Mouse (Mus musculus) heart, adult 2 months (tissue): ENCODE measurements around the gene BC035947. TPM values are rescaled to one million over a fixed set of nuclear protein-coding genes. Genes with fewer than 3 reads are reported as not detected.

Experiments used
- DNase-seq, 2 experiments: peaks; one replicate each; pipeline ENCODE4 v3.0.0; 2021
- H3K27ac ChIP-seq: fragments of 200-600 bp; 2 replicates; pipeline ENCODE4 v1.8.1; 2022
- H3K27me3 ChIP-seq: fragments of 200-500 bp; 2 replicates; pipeline ENCODE4 v1.6.1; 2012; ENCODE audit warnings: mild to moderate bottlenecking, low read length, inconsistent platforms, mixed read lengths; ENCODE audit not compliant: control insufficient read depth, insufficient read depth
- H3K36me3 ChIP-seq: fragments of 200-500 bp; 2 replicates; pipeline ENCODE4 v1.6.1; 2012; ENCODE audit warnings: low read length, inconsistent platforms; ENCODE audit not compliant: control insufficient read depth, insufficient read depth
- H3K4me1 ChIP-seq: fragments of 200-500 bp; 2 replicates; pipeline ENCODE4 v1.6.1; 2011; ENCODE audit warnings: low read length; ENCODE audit not compliant: control insufficient read depth, insufficient read depth
- H3K4me3 ChIP-seq: fragments of 200-600 bp; 2 replicates; pipeline ENCODE4 v1.8.1; 2022
- H3K79me2 ChIP-seq: fragments of 200-500 bp; replicated peaks from 2 replicates; pipeline ENCODE4 v1.6.1; 2012; ENCODE audit warnings: mild to moderate bottlenecking, inconsistent platforms, low read length, moderate library complexity, mixed read lengths; ENCODE audit not compliant: control insufficient read depth, insufficient read depth
- H3K9ac ChIP-seq: fragments of 200-500 bp; 2 replicates; pipeline ENCODE4 v1.6.1; 2012; ENCODE audit warnings: low read depth, mild to moderate bottlenecking, control low read depth, inconsistent platforms, low read length, mixed read lengths
- CTCF ChIP-seq: fragments of 200-600 bp; IDR thresholded peaks from 2 replicates; pipeline ENCODE4 v1.8.1; 2022; ENCODE audit warnings: antibody characterized with exemption, mild to moderate bottlenecking, moderate library complexity
- EP300 ChIP-seq: fragments of 200-500 bp; IDR thresholded peaks from 2 replicates; pipeline ENCODE4 v1.6.1; 2011; ENCODE audit warnings: low read depth, low read length, control low read depth; ENCODE audit not compliant: insufficient read depth
- POLR2A ChIP-seq: fragments of 200-500 bp; IDR thresholded peaks from 2 replicates; pipeline ENCODE4 v1.6.1; 2011; ENCODE audit warnings: mild to moderate bottlenecking, low read depth, low read length, control low read depth; ENCODE audit not compliant: insufficient read depth
- WGBS: fragments of 180-500 bp; shearing (Covaris S2); methylation state at CpG from one replicate; pipeline ENCODE4 v1.1.7; 2018; 5-methylcytosine and 5-hydroxymethylcytosine counted together
- intact Hi-C: fragments of 180-260 bp; cut with DNase I; formaldehyde crosslinking; loops from one replicate; pipeline ENCODE4 v1.15.1; 2025
- polyA plus RNA-seq: library from polyadenylated mRNA; depleted of rRNA; stranded (reverse); fragments of >200 nt; gene quantifications from 2 replicates; pipeline ENCODE4 v1.2.3, GENCODE M21; 2012; rRNA removed
- total RNA-seq, 2 experiments: library from RNA; stranded (reverse); gene quantifications; 2 replicates each; pipeline ENCODE4 v1.2.3; 2021

BC035947 gene
- total and polyA plus RNA-seq, 3 experiments = 0.08 TPM; not detected in 2

DNA sequence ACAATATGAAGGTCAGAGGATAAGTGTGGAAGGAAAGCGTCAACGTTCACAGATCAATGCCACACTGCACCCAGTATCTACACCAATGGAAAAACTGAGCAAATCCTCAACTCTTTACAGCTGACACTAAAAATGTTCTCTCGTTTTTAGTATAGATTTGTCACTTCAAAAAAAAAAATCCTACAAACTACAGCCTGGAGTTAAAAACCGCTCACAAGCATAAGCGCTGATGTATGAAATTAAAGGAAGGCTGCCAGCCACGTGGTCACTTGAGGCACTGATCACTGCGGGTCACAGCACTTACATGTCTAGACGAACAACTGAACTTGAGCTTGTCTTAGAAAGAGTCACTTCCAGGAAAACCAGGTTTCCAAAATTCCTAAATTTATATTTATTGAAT, 58.1 kb downstream of the BC035947 start:
- TF ChIP-seq POLR2A (no peak), CTCF (no peak), EP300 (no peak)
- Histone ChIP-seq H3K27me3 (no peaks in the 10 kb centered on the region), H3K4me3 (no peak overlapping the region), H3K27ac (no peak overlapping the region), H3K4me1 (no peaks in the 10 kb centered on the region), H3K79me2 (no peaks in the 10 kb centered on the region), H3K9ac (no peak overlapping the region), H3K36me3 (peaks cover 2% of the 10 kb centered on the region; the same call in 1 of the 2 replicates)
- 93% methylated on average over 8 of the region's 8 CpGs for WGBS
- intact Hi-C loops = loop anchor here (2.0 to 10.0 kb wide), 2 partner anchors 239 to 475 kb away; no protein-coding TSS in a partner anchor
- DNase-seq = no peak

- WGBS = 92% methylated on average over 6 of the region's 6 CpGs
- no peaks in the 10 kb centered on the region for H3K4me1 ChIP-seq
- intact Hi-C loops = loop anchor here (10.0 kb wide), 1 partner anchor 238 kb away; no protein-coding TSS in a partner anchor
These were observed 59.4 kb downstream of the BC035947 start for GRCm38 (mm10) chr1:78452544-78452943.

GRCm38 (mm10) chr1:78451070-78451854, 60.7 kb downstream of the BC035947 start:
- intact Hi-C loops = loop anchor here (10.0 kb wide), 1 partner anchor 236 kb away; no protein-coding TSS in a partner anchor
- H3K36me3 ChIP-seq = no peaks in the 10 kb centered on the region
- DNase-seq = no peak
- H3K27ac ChIP-seq = no peak overlapping the region
- no peaks in the 10 kb centered on the region for H3K27me3 ChIP-seq
- H3K79me2 ChIP-seq = no peaks in the 10 kb centered on the region
- H3K4me1 ChIP-seq = no peaks in the 10 kb centered on the region
- no peak overlapping the region for H3K9ac ChIP-seq
- H3K4me3 ChIP-seq = no peak overlapping the region
- WGBS = 88% methylated on average over 12 of the region's 12 CpGs
- TF ChIP-seq CTCF (no peak), EP300 (no peak), POLR2A (no peak)

More at GRCm38 (mm10) chr1:78452544-78452943, 59.4 kb downstream of the BC035947 start:
- no peak for TF ChIP-seq EP300
- TF ChIP-seq POLR2A = no peak
- TF ChIP-seq CTCF = no peak
- H3K36me3 ChIP-seq = no peaks in the 10 kb centered on the region
- no peak for DNase-seq
- H3K9ac ChIP-seq = no peak overlapping the region
- H3K79me2 ChIP-seq = no peaks in the 10 kb centered on the region
- no peak overlapping the region for H3K4me3 ChIP-seq
- no peak overlapping the region for H3K27ac ChIP-seq
- H3K27me3 ChIP-seq = no peaks in the 10 kb centered on the region

- Histone ChIP-seq H3K27me3 (no peaks in the 10 kb centered on the region), H3K27ac (no peak overlapping the region), H3K9ac (no peak overlapping the region), H3K4me1 (no peaks in the 10 kb centered on the region), H3K4me3 (no peak overlapping the region), H3K79me2 (no peaks in the 10 kb centered on the region), H3K36me3 (no peaks in the 10 kb centered on the region)
- intact Hi-C loops = no loop called here
- no peak for TF ChIP-seq POLR2A
- no peak for TF ChIP-seq EP300
- TF ChIP-seq CTCF = no peak
- DNase-seq = no peak
- WGBS = 40% methylated on average over 1 of the region's 1 CpGs
These were observed 63.9 kb downstream of the BC035947 start for GRCm38 (mm10) chr1:78448091-78448490.

Other genes with a start within 250 kb of the BC035947 start
- under 1 TPM in 1 of 2 experiments, not detected in 1; 0.09 TPM for gene Sgpp2, start 201.8 kb downstream of the BC035947 start, total RNA-seq
- 0.26 and 0.31 TPM in 2 replicates for gene Sgpp2, start 201.8 kb downstream of the BC035947 start, polyA plus RNA-seq
- 10 to 100 TPM; 46.7 to 49.1 TPM for gene Farsb, start 23.3 kb downstream of the BC035947 start, total RNA-seq
- 18.6 and 40.5 TPM in 2 replicates for gene Farsb, start 23.3 kb downstream of the BC035947 start, polyA plus RNA-seq
- not detected for gene Mogat1, start 1.2 kb downstream of the BC035947 start, total RNA-seq
- 0.82 and 3.1 TPM in 2 replicates for gene Mogat1, start 1.2 kb downstream of the BC035947 start, polyA plus RNA-seq
- 1 to 10 TPM; 4.4 to 6.6 TPM for gene Acsl3, start 145.7 kb upstream of the BC035947 start, total RNA-seq
- 2.6 and 4.5 TPM in 2 replicates for gene Acsl3, start 145.7 kb upstream of the BC035947 start, polyA plus RNA-seq
- 1 to 10 TPM in 1 of 2 experiments, under 1 TPM in 1; 0.97 to 1.1 TPM for gene Utp14b, start 145.9 kb upstream of the BC035947 start, total RNA-seq
- 0.23 TPM in 2 replicates for gene Utp14b, start 145.9 kb upstream of the BC035947 start, polyA plus RNA-seq